Mouse (Mus musculus): Measurements from ENCODE around the gene Pex16.

Pex16 gene

GRCm38 (mm10) chr2:92370375-92370774 is 4.1 kb upstream of the Pex16 start:
- no peak for DNase-seq (ENCODE audit: low spot score)

GRCm38 (mm10) chr2:92370821-92371805 is 3.4 kb upstream of the Pex16 start:
- peak; percentile 84 for DNase-seq (ENCODE audit: low spot score)

GRCm38 (mm10) chr2:92371971-92372690 is 2.3 kb upstream of the Pex16 start:
- no peak for DNase-seq (ENCODE audit: low spot score)

GRCm38 (mm10) chr2:92372767-92373436 is 1.6 kb upstream of the Pex16 start:
- peak; percentile 61 for DNase-seq (ENCODE audit: low spot score)

- DNase-seq (ENCODE audit: low spot score): no peak
These were observed 1.1 kb upstream of the Pex16 start for GRCm38 (mm10) chr2:92373437-92373813.

GRCm38 (mm10) chr2:92375099-92375623 is 685 bp downstream of the Pex16 start:
- peak; percentile 99 for DNase-seq (ENCODE audit: low spot score)

GRCm38 (mm10) chr2:92375788-92376187 is 1.3 kb downstream of the Pex16 start:
- no peak for DNase-seq (ENCODE audit: low spot score)

GRCm38 (mm10) chr2:92376300-92376699 is 1.8 kb downstream of the Pex16 start:
- no peak for DNase-seq (ENCODE audit: low spot score)

GRCm38 (mm10) chr2:92377320-92377719 is 2.8 kb downstream of the Pex16 start:
- no peak for DNase-seq (ENCODE audit: low spot score)

GRCm38 (mm10) chr2:92379783-92380494 is 5.5 kb downstream of the Pex16 start:
- DNase-seq (ENCODE audit: low spot score): no peak

GRCm38 (mm10) chr2:92380495-92381050 is 6.1 kb downstream of the Pex16 start:
- DNase-seq (ENCODE audit: low spot score): no peak

GRCm38 (mm10) chr2:92381161-92381560 is 6.7 kb downstream of the Pex16 start:
- no peak for DNase-seq (ENCODE audit: low spot score)

GRCm38 (mm10) chr2:92381901-92382588 is 7.6 kb downstream of the Pex16 start, which contains the start of gene 1700029I15Rik:
Gene 1700029I15Rik, plus strand, starts transcription at chr2:92382538.
- no peak for DNase-seq (ENCODE audit: low spot score)

GRCm38 (mm10) chr2:92382759-92383158 is 8.3 kb downstream of the Pex16 start:
- DNase-seq (ENCODE audit: low spot score): no peak

- no peak for DNase-seq (ENCODE audit: low spot score)
These were observed 9.6 kb downstream of the Pex16 start for GRCm38 (mm10) chr2:92384101-92384500.

GRCm38 (mm10) chr2:92385113-92386051 is 10.9 kb downstream of the Pex16 start:
- DNase-seq (ENCODE audit: low spot score): no peak

GRCm38 (mm10) chr2:92386821-92387570 is 12.5 kb downstream of the Pex16 start:
- DNase-seq (ENCODE audit: low spot score): no peak

- DNase-seq (ENCODE audit: low spot score): no peak
These were observed 13.2 kb downstream of the Pex16 start for GRCm38 (mm10) chr2:92387646-92388045.

GRCm38 (mm10) chr2:92388081-92388517 is 13.6 kb downstream of the Pex16 start:
- no peak for DNase-seq (ENCODE audit: low spot score)
